Mouse (Mus musculus) MEL (cell line): ENCODE measurements around the gene Nfyb. TPM values are rescaled to one million over a fixed set of nuclear protein-coding genes. Genes with fewer than 3 reads are reported as not detected.

Experiments used
- DNase-seq: peaks from one replicate; pipeline ENCODE4 v3.0.0; 2011; ENCODE audit warnings: low read depth, low spot score
- H3K27ac ChIP-seq: 2 replicates; pipeline ENCODE4 v1.5.1; 2012; ENCODE audit warnings: low read depth, mild to moderate bottlenecking, control low read depth, low read length, moderate library complexity; ENCODE audit not compliant: control insufficient read depth
- H3K27me3 ChIP-seq, 2 experiments: fragments of 150-350 bp in 1 of 2; sonication (generic) in 1 of 2; 2 replicates each; pipeline ENCODE4 v1.6.1; 2012; ENCODE audit warnings: low read length in 2 of 2, mild to moderate bottlenecking in 2 of 2, improper control_type of control experiment in 1 of 2, moderate library complexity in 1 of 2; ENCODE audit not compliant: insufficient read depth in 2 of 2, control insufficient read depth in 1 of 2
- H3K36me3 ChIP-seq, 2 experiments: 2 replicates each; pipeline ENCODE4 v1.6.1; 2012 to 2014; ENCODE audit warnings: low read length in 2 of 2, improper control_type of control experiment in 1 of 2, inconsistent platforms in 1 of 2, mild to moderate bottlenecking in 1 of 2; ENCODE audit not compliant: insufficient read depth in 2 of 2, control insufficient read depth in 1 of 2
- H3K4me1 ChIP-seq, 2 experiments: fragments of 150-350 bp in 1 of 2; sonication (generic) in 1 of 2; 2 replicates each; pipeline ENCODE4 v1.6.1; 2012; ENCODE audit warnings: low read length in 2 of 2, improper control_type of control experiment in 1 of 2, mild to moderate bottlenecking in 1 of 2; ENCODE audit not compliant: insufficient read depth in 2 of 2, control insufficient read depth in 1 of 2
- H3K4me3 ChIP-seq, 2 experiments: fragments of 150-350 bp in 1 of 2; sonication (generic) in 1 of 2; 2 replicates each; pipeline ENCODE4 v1.5.1; 2012; ENCODE audit warnings: low read depth in 2 of 2, low read length in 2 of 2, mild to moderate bottlenecking in 2 of 2, moderate library complexity in 2 of 2, control low read depth in 1 of 2, improper control_type of control experiment in 1 of 2; ENCODE audit not compliant: control insufficient read depth in 1 of 2, insufficient read depth in 1 of 2
- H3K79me2 ChIP-seq: 2 replicates; pipeline ENCODE4 v1.6.1; 2012; ENCODE audit warnings: mild to moderate bottlenecking, low read length, moderate library complexity; ENCODE audit not compliant: control insufficient read depth, poor library complexity, insufficient read depth
- H3K9ac ChIP-seq: 2 replicates; pipeline ENCODE4 v1.6.1; 2012; ENCODE audit warnings: low read depth, mild to moderate bottlenecking, control low read depth, low read length, moderate library complexity; ENCODE audit not compliant: control insufficient read depth, poor library complexity, severe bottlenecking
- H3K9me3 ChIP-seq: fragments of 150-350 bp; sonication (generic); replicated peaks from 2 replicates; pipeline ENCODE4 v1.6.1; 2012; ENCODE audit warnings: mild to moderate bottlenecking, low read length, improper control_type of control experiment, moderate library complexity; ENCODE audit not compliant: insufficient read depth
- BHLHE40 ChIP-seq: IDR thresholded peaks from 2 replicates; pipeline ENCODE4 v1.6.1; 2012; ENCODE audit warnings: low read depth, mild to moderate bottlenecking, inconsistent platforms, low read length, improper control_type of control experiment, borderline replicate concordance
- CHD1 ChIP-seq: IDR thresholded peaks from 2 replicates; pipeline ENCODE4 v1.6.1; 2012; ENCODE audit warnings: low read depth, mild to moderate bottlenecking, inconsistent platforms, low read length, improper control_type of control experiment
- CTCF ChIP-seq, 3 experiments: IDR thresholded peaks in 2 of 3; conservative IDR thresholded peaks in 1 of 3; 2 replicates each; pipeline ENCODE4 v1.5.1; 2011 to 2012; ENCODE audit warnings: low read length in 3 of 3, low read depth in 2 of 3, mild to moderate bottlenecking in 2 of 3, improper control_type of control experiment in 1 of 3, inconsistent platforms in 1 of 3, mixed read lengths in 1 of 3, moderate library complexity in 1 of 3; ENCODE audit not compliant: control insufficient read depth in 1 of 3, insufficient read depth in 1 of 3, poor library complexity in 1 of 3, severe bottlenecking in 1 of 3
- GABPA ChIP-seq: IDR thresholded peaks from 2 replicates; pipeline ENCODE4 v1.6.1; 2012; ENCODE audit warnings: low read depth, mild to moderate bottlenecking, inconsistent platforms, low read length, improper control_type of control experiment, moderate library complexity
- HCFC1 ChIP-seq: IDR thresholded peaks from 2 replicates; pipeline ENCODE4 v1.6.1; 2012; ENCODE audit warnings: low read depth, mild to moderate bottlenecking, inconsistent platforms, low read length, improper control_type of control experiment, moderate library complexity
- JUND ChIP-seq: IDR thresholded peaks from 2 replicates; pipeline ENCODE4 v1.6.1; 2011; ENCODE audit warnings: low read depth, mild to moderate bottlenecking, improper control_type of control experiment, low read length
- KAT2A ChIP-seq: conservative IDR thresholded peaks from 2 replicates; pipeline ENCODE4 v1.6.1; 2012; ENCODE audit warnings: low read depth, low read length, improper control_type of control experiment, inconsistent platforms
- MAX ChIP-seq: IDR thresholded peaks from 2 replicates; pipeline ENCODE4 v1.6.1; 2011; ENCODE audit warnings: low read length, improper control_type of control experiment
- MXI1 ChIP-seq: IDR thresholded peaks from 2 replicates; pipeline ENCODE4 v1.6.1; 2011; ENCODE audit warnings: mild to moderate bottlenecking, low read depth, low read length, improper control_type of control experiment
- NELFE ChIP-seq: IDR thresholded peaks from 2 replicates; pipeline ENCODE4 v1.6.1; 2011; ENCODE audit warnings: low read depth, low read length, improper control_type of control experiment
- POLR2AphosphoS5 ChIP-seq: IDR thresholded peaks from 2 replicates; pipeline ENCODE4 v1.6.1; 2012; ENCODE audit warnings: low read depth, borderline replicate concordance, mild to moderate bottlenecking, inconsistent platforms, low read length, moderate library complexity, mixed read lengths
- RCOR1 ChIP-seq: IDR thresholded peaks from 2 replicates; pipeline ENCODE4 v1.6.1; 2012; ENCODE audit warnings: low read depth, mild to moderate bottlenecking, inconsistent platforms, low read length, improper control_type of control experiment
- SIN3A ChIP-seq: IDR thresholded peaks from 2 replicates; pipeline ENCODE4 v1.6.1; 2012; ENCODE audit warnings: low read length, improper control_type of control experiment, inconsistent platforms
- TBP ChIP-seq: IDR thresholded peaks from 2 replicates; pipeline ENCODE4 v1.8.0; 2011; ENCODE audit warnings: low read depth, low read length, improper control_type of control experiment
- TCF12 ChIP-seq: IDR thresholded peaks from 2 replicates; pipeline ENCODE4 v1.6.1; 2014; ENCODE audit warnings: low read depth, mild to moderate bottlenecking, inconsistent platforms, low read length, improper control_type of control experiment, moderate library complexity
- UBTF ChIP-seq: IDR thresholded peaks from 2 replicates; pipeline ENCODE4 v1.6.1; 2012; ENCODE audit warnings: low read depth, mild to moderate bottlenecking, inconsistent platforms, low read length, improper control_type of control experiment, moderate library complexity, borderline replicate concordance; ENCODE audit not compliant: insufficient read depth
- USF1 ChIP-seq: IDR thresholded peaks from 2 replicates; pipeline ENCODE4 v1.6.1; 2014; ENCODE audit warnings: low read depth, mild to moderate bottlenecking, inconsistent platforms, low read length, improper control_type of control experiment, moderate library complexity
- ZNF384 ChIP-seq: IDR thresholded peaks from 2 replicates; pipeline ENCODE4 v1.6.1; 2012; ENCODE audit warnings: low read depth, mild to moderate bottlenecking, inconsistent platforms, low read length, improper control_type of control experiment
- polyA plus RNA-seq, 2 experiments: library from polyadenylated mRNA; stranded (reverse) in 1 of 2; unstranded in 1 of 2; fragments of >175 nt in 1 of 2; fragments of >200 nt in 1 of 2; gene quantifications; 2 replicates each; pipeline versions ENCODE4 v1.2.1 to v1.2.4; 2012; ENCODE audit warnings: low replicate concordance in 2 of 2, low read depth in 1 of 2; ENCODE audit not compliant: insufficient read length in 2 of 2, insufficient read depth in 1 of 2, missing spikeins in 1 of 2
- total RNA-seq: library from RNA; depleted of rRNA; stranded (reverse); fragments of 300-350 nt; gene quantifications from 2 replicates; pipeline ENCODE4 v1.2.3, GENCODE M21; 2012

Gene Nfyb
- total and polyA plus RNA-seq, 3 experiments: 32.6 to 38.3 TPM; not detected in 1

GRCm38 (mm10) chr10:82762756-82763681, 925 bp downstream of the Nfyb start:
- peaks cover 2 to 30% of the 10 kb centered on the region in 2 experiments; a peak in 3 of 4 replicates for H3K4me1 ChIP-seq
- no peaks in the 10 kb centered on the region for H3K27me3 ChIP-seq
- H3K36me3 ChIP-seq: peaks cover 8 to 32% of the 10 kb centered on the region in 2 experiments
- H3K9me3 ChIP-seq: no peaks in the 10 kb centered on the region
- peaks cover 26% of the 10 kb centered on the region for H3K79me2 ChIP-seq
- H3K4me3 ChIP-seq: peak overlapping the region; percentile 66 to 95
- H3K9ac ChIP-seq: peak overlapping the region; percentile 80
- H3K27ac ChIP-seq: peak overlapping the region; percentile 83
- TF ChIP-seq SIN3A: peak; percentile 24; the same call in 1 of the 2 replicates
- 0 out of 2 replicates have a peak, but pooled peaks have one; percentile 18 for TF ChIP-seq TBP
- TF ChIP-seq JUND: no peak
- TF ChIP-seq MXI1: peak; percentile 21; the same call in 1 of the 2 replicates
- TF ChIP-seq HCFC1: peak; percentile 24; the same call in 1 of the 2 replicates
- no peak for TF ChIP-seq MAX
- no peak for TF ChIP-seq CTCF (IDR thresholded peaks at IDR 0.05 in 2 of 3, conservative IDR thresholded peaks at IDR 0.05 in 1 of 3; ENCODE audit: control insufficient read depth in 1 of 3, insufficient read depth in 1 of 3, low read depth in 2 of 3, low read length in 3 of 3, poor library complexity in 1 of 3, severe bottlenecking in 1 of 3)
- TF ChIP-seq TCF12: no peak
- 0 out of 2 replicates have a peak, but pooled peaks have one; percentile 16 for TF ChIP-seq UBTF
- 0 out of 2 replicates have a peak, but pooled peaks have one; percentile 67 for TF ChIP-seq CHD1
- no peak for TF ChIP-seq BHLHE40
- DNase-seq: peak; percentile 58

- DNase-seq: no peak
- H3K27ac ChIP-seq: no peak overlapping the region
- peaks cover 13 to 32% of the 10 kb centered on the region in 2 experiments for H3K36me3 ChIP-seq
- peaks cover 2 to 30% of the 10 kb centered on the region in 2 experiments; a peak in 3 of 4 replicates for H3K4me1 ChIP-seq
- H3K9ac ChIP-seq: no peak overlapping the region
- no peak overlapping the region for H3K4me3 ChIP-seq
- no peak for TF ChIP-seq JUND
- no peak for TF ChIP-seq UBTF
- TF ChIP-seq KAT2A: no peak
- TF ChIP-seq USF1: no peak
- no peak for TF ChIP-seq RCOR1
- no peak for TF ChIP-seq NELFE
- TF ChIP-seq POLR2AphosphoS5: no peak
- TF ChIP-seq MXI1: no peak
- no peak for TF ChIP-seq ZNF384
- TF ChIP-seq GABPA: no peak
- TF ChIP-seq SIN3A: no peak
- H3K79me2 ChIP-seq: peaks cover 26% of the 10 kb centered on the region
- no peaks in the 10 kb centered on the region for H3K9me3 ChIP-seq
- no peaks in the 10 kb centered on the region for H3K27me3 ChIP-seq
Measured at GRCm38 (mm10) chr10:82761037-82761811, 2.7 kb downstream of the Nfyb start.
